Mouse (Mus musculus) embryo, embryonic 9.5 days (tissue): ENCODE data around the gene Rfx7.
"Not testable (repeated sequence)": the region's sequence is repeated elsewhere in the genome, so short reads cannot be mapped to it uniquely, and the experiment has no call there.

Experiments
- DNase-seq: peaks from one replicate; pipeline ENCODE4 v3.0.0-alpha.2; 2017; ENCODE audit errors: extremely low spot score

Rfx7 gene

GRCm38 (mm10) chr9:72639843-72640621 is 108.0 kb downstream of the Rfx7 start:
- peak; percentile 93 for DNase-seq

- no peak for DNase-seq
Observed at GRCm38 (mm10) chr9:72640642-72641041, 108.6 kb downstream of the Rfx7 start.

GRCm38 (mm10) chr9:72641093-72641680 is 109.1 kb downstream of the Rfx7 start:
- DNase-seq, result no peak

GRCm38 (mm10) chr9:72642756-72643447 is 110.9 kb downstream of the Rfx7 start:
- not testable (repeated sequence) for DNase-seq

- DNase-seq, result no peak
Observed at GRCm38 (mm10) chr9:72643651-72644417, 111.8 kb downstream of the Rfx7 start.

- no peak for DNase-seq
Observed at GRCm38 (mm10) chr9:72644418-72645110, 112.5 kb downstream of the Rfx7 start.

- DNase-seq, result no peak
Observed at GRCm38 (mm10) chr9:72649781-72650180, 117.7 kb downstream of the Rfx7 start.

- peak; percentile 66 for DNase-seq
Observed at GRCm38 (mm10) chr9:72652961-72653360, 120.9 kb downstream of the Rfx7 start.

- DNase-seq, result no peak
Observed at GRCm38 (mm10) chr9:72653533-72653932, 121.5 kb downstream of the Rfx7 start.

- peak; percentile 61 for DNase-seq
Observed at GRCm38 (mm10) chr9:72654593-72655242, 122.7 kb downstream of the Rfx7 start.

- no peak for DNase-seq
Observed at GRCm38 (mm10) chr9:72655602-72656001, 123.6 kb downstream of the Rfx7 start.

GRCm38 (mm10) chr9:72656491-72656890 is 124.5 kb downstream of the Rfx7 start:
- no peak for DNase-seq

GRCm38 (mm10) chr9:72656940-72657339 is 124.9 kb downstream of the Rfx7 start:
- no peak for DNase-seq

- DNase-seq, result no peak
Observed at GRCm38 (mm10) chr9:72657694-72658093, 125.7 kb downstream of the Rfx7 start.

GRCm38 (mm10) chr9:72660139-72660538 is 128.1 kb downstream of the Rfx7 start:
- no peak for DNase-seq

- DNase-seq, result no peak
Observed at GRCm38 (mm10) chr9:72660911-72661310, 128.9 kb downstream of the Rfx7 start.

GRCm38 (mm10) chr9:72661561-72661894 is 129.5 kb downstream of the Rfx7 start:
- DNase-seq, result no peak

- peak; percentile 99 for DNase-seq
Observed at GRCm38 (mm10) chr9:72661895-72662661, 130.0 kb downstream of the Rfx7 start, which contains the start of gene Nedd4. Nedd4 (plus strand) TSS chr9:72662346.

GRCm38 (mm10) chr9:72662691-72663533 is 130.9 kb downstream of the Rfx7 start:
- peak; percentile 86 for DNase-seq
